Mouse (Mus musculus) retina, embryonic 14.5 days (tissue): Measurements from ENCODE around the gene Tec.

Experiments used
- DNase-seq: peaks from one replicate; pipeline ENCODE4 v3.0.0-alpha.2; 2015; ENCODE audit warnings: low spot score

Gene Tec

GRCm38 (mm10) chr5:72868091-72868875 lies at the start of gene Tec:
TSS of gene Tec (minus strand) at chr5:72868483.
- peak; percentile 91 for DNase-seq

GRCm38 (mm10) chr5:72916851-72917250 lies 48.6 kb upstream of the Tec start:
- DNase-seq: no peak

DNA sequence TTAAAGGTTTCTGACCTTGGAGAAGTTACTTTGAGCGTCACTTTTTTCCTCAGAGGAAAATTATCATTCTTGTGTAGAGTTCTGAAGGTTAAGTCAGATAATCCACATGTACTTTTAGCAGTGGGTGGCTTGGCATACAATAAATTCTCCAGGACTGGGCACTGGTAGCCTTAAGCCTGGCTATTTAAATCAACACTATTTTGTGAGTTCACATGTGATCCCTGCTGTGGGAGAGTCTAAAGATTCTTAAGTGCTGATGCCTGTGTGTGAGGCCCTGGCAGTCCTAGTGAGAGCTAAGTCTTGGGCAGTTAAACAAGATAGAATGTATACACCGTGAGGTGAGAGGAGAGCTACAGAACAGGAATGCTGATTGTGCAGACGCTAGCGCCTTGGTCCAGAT lies 47.8 kb upstream of the Tec start:
- DNase-seq: no peak

GRCm38 (mm10) chr5:72914633-72915561 lies 46.6 kb upstream of the Tec start:
- peak; percentile 57 for DNase-seq

GRCm38 (mm10) chr5:72913648-72914557 lies 45.6 kb upstream of the Tec start, which contains the start of gene Slain2:
TSS of gene Slain2 (plus strand) at chr5:72914304.
- DNase-seq: peak; percentile 98

- no peak for DNase-seq
Measured at GRCm38 (mm10) chr5:72911284-72911683, 43.0 kb upstream of the Tec start.

DNA sequence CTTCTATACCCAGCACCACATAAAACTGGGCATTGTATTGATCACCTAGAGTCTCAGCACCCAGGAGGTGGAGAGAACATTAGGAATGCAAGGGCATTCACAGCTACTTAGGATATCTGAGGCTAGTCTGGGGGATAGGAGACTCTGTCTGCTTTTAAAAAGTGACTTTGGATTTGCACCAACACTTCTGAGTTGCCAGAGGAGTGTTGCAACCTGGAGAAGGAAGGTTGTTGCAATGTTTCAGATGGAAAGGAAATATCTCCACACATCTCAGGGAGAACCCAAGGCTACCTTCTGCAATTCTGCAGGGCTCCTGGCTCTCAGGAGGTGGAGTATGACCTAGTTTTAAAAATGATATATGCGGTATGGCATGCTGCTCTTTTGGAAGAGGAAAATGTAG lies 42.1 kb upstream of the Tec start:
- DNase-seq: no peak

DNA sequence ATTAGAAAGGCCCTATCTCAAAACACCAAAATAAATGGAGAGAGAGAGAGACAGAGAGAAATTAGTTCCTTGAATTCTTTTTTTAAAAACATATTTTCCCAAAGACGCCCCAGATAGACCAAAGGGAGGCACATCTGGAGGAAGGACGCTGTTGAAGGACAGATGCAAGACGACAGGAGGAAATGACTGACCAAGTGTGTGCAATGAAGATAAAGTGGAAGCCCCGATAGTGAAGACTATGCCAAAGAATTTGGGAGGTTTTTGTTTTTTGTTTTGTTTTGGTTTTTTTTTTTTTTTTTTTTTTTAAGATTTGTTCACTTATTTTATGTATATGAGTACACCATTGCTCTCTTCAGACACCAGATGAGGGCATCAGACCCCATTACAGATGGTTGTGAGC lies 41.1 kb upstream of the Tec start:
- no peak for DNase-seq

- DNase-seq: no peak
Measured at GRCm38 (mm10) chr5:72908324-72908936, 40.1 kb upstream of the Tec start.

DNA sequence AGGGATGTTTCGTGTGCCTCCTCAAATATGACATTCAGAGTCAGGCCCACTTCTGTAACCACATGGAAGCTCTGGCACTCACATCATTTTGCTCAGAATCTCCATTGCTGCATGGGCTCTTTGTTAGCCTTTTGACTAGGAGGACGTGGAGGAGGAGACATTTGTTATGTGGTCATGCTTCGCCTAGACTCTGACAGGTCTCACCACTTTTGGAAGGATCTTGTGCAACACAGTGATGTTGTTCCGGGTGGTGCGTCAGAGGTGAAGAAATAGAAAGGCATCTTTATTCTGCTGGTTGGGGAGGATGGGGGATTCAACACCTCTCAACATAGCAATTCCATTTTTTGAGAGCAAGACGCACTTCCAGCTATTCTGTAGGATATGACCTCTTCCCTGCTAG lies 39.1 kb upstream of the Tec start:
- DNase-seq: no peak

DNA sequence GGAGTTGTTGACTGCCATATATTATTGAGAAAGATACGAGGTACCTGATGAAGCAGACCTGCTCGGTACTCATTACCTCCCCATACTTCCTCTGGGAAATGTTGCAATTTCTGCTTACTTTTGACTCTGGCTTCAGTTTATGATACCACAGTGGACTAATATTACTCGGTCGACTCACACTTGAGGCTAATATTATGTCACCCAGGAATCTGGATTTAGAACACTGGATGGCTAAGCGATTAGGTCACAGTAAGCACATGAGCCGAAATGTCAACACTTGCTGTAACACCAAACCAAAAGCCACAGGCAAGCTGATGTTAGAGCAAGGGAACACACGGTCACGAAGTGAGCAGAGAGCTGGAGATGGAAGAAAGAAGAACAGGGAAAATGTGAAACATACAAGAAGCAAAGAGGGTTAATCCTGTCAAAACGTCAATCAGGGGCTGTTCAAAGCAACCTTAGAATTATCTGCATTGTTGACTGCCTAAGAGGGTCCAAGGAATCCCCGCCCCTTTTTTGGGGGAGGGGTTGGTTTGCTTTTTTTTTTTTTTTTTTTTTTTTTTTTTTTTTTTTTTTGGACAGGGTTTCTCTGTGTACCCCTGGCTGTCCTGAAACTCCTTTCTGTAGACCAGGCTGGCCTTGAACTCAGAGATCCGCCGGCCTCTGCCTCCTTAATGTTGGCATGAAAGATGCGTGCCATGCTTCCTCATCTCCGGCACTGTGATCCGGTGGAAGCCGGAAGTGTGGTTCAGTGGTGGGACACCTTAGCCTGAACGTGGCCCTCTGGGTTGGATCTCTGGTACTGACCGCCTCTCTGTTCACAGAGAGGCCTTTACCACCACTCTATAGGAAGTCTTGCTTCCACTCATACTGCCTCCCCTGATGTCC lies 36.9 kb upstream of the Tec start:
- DNase-seq: no peak

- no peak for DNase-seq
Measured at GRCm38 (mm10) chr5:72902876-72903516, 34.7 kb upstream of the Tec start.

- peak; percentile 26 for DNase-seq
Measured at GRCm38 (mm10) chr5:72902312-72902711, 34.0 kb upstream of the Tec start.

GRCm38 (mm10) chr5:72901866-72902265 lies 33.6 kb upstream of the Tec start:
- no peak for DNase-seq

GRCm38 (mm10) chr5:72899255-72899654 lies 31.0 kb upstream of the Tec start:
- no peak for DNase-seq

DNA sequence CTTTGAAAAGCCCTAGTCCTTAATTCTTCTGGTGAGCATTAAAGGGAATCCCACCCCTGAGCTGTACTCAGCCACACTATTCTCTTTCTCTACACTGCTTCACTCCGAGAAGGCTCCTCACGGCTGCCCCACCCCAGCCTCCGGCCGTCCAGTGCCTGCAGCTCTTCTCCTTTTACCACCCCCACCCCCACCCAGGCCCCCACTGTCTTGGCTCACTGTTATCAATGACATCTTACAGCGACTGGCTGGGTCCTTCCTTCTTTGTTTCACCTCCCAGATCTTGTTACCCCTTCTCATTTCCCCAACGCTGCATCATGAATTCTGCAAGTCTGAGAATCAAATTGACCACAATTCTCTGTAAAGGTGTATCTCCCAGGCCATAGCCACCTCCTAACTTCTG lies 29.7 kb upstream of the Tec start:
- no peak for DNase-seq

GRCm38 (mm10) chr5:72896478-72897279 lies 28.4 kb upstream of the Tec start:
- no peak for DNase-seq

GRCm38 (mm10) chr5:72895261-72895660 lies 27.0 kb upstream of the Tec start:
- no peak for DNase-seq

DNA sequence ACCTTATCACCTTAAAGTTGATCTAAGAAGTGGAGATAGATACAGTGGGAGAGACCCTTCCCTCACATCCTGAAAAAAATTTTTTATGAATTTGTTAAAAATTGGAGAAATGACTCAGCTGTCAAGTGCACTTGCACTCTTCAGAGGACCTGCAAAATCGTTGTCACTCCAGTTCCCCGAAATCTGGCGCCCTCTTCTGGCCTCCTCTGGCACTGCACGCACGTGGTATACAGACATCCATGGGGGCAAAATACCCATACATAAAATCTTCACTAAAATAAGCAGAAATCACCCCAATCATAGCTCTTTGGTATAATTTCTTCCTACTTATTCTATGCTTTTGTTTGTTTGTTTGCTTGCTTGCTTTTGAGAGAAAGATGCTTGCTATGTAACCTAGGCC lies 25.7 kb upstream of the Tec start:
- no peak for DNase-seq
